Mouse (Mus musculus): ENCODE measurements around the gene Lsm4. TPM values are rescaled to one million over a fixed set of nuclear protein-coding genes. Genes with fewer than 3 reads are reported as not detected.

Gene Lsm4
- polyA plus RNA-seq, 1 experiment from 2014 or later = 155 TPM

GRCm38 (mm10) chr8:70649324-70649723 is 23.7 kb upstream of the Lsm4 start:
- peak overlapping the region; percentile 26 for H3K27ac ChIP-seq (replicated peaks)
- 67% methylated on average over 4 of the region's 4 CpGs for WGBS (ENCODE audit: insufficient replicate concordance)
- H3K4me1 ChIP-seq (replicated peaks) = peaks cover 48% of the 10 kb centered on the region

GRCm38 (mm10) chr8:70650351-70650750 is 22.7 kb upstream of the Lsm4 start:
- WGBS (ENCODE audit: insufficient replicate concordance) = 85% methylated on average over 17 of the region's 17 CpGs
- peaks cover 53% of the 10 kb centered on the region for H3K4me1 ChIP-seq (replicated peaks)
- no peak overlapping the region for H3K4me2 ChIP-seq
- H3K9ac ChIP-seq = no peak overlapping the region
- peaks cover 41% of the 10 kb centered on the region for H3K36me3 ChIP-seq (replicated peaks)
- H3K27ac ChIP-seq (replicated peaks) = no peak overlapping the region
- H3K9me3 ChIP-seq (replicated peaks) = no peaks in the 10 kb centered on the region
- no peak overlapping the region for H3K4me3 ChIP-seq (replicated peaks)
- H3K27me3 ChIP-seq = no peaks in the 10 kb centered on the region
- ATAC-seq (ENCODE audit: insufficient read depth) = no peak

More at GRCm38 (mm10) chr8:70649324-70649723, 23.7 kb upstream of the Lsm4 start:
- Histone ChIP-seq H3K27me3 (no peaks in the 10 kb centered on the region), H3K9ac (no peak overlapping the region), H3K9me3 (replicated peaks) (no peaks in the 10 kb centered on the region), H3K36me3 (replicated peaks) (peaks cover 34% of the 10 kb centered on the region), H3K4me3 (replicated peaks) (no peak overlapping the region), H3K4me2 (no peak overlapping the region)
- peak; percentile 33; the same call in 1 of the 2 replicates for ATAC-seq (ENCODE audit: insufficient read depth)

- Histone ChIP-seq H3K4me2 (no peak overlapping the region), H3K9me3 (replicated peaks) (no peaks in the 10 kb centered on the region), H3K27ac (replicated peaks) (no peak overlapping the region), H3K4me3 (replicated peaks) (no peak overlapping the region), H3K4me1 (replicated peaks) (peaks cover 39% of the 10 kb centered on the region), H3K27me3 (no peaks in the 10 kb centered on the region), H3K9ac (no peak overlapping the region), H3K36me3 (replicated peaks) (peaks cover 57% of the 10 kb centered on the region)
- ATAC-seq (ENCODE audit: insufficient read depth) = no peak
- WGBS (ENCODE audit: insufficient replicate concordance) = 31% methylated on average over 2 of the region's 2 CpGs
Measured at GRCm38 (mm10) chr8:70653226-70653625, 19.8 kb upstream of the Lsm4 start.

GRCm38 (mm10) chr8:70654121-70654520 is 18.9 kb upstream of the Lsm4 start:
- no peak overlapping the region for H3K9ac ChIP-seq
- no peak overlapping the region for H3K4me2 ChIP-seq
- ATAC-seq (ENCODE audit: insufficient read depth) = no peak
- H3K9me3 ChIP-seq (replicated peaks) = no peaks in the 10 kb centered on the region
- H3K4me3 ChIP-seq (replicated peaks) = no peak overlapping the region
- H3K27ac ChIP-seq (replicated peaks) = no peak overlapping the region
- H3K4me1 ChIP-seq (replicated peaks) = peaks cover 39% of the 10 kb centered on the region
- WGBS (ENCODE audit: insufficient replicate concordance) = 31% methylated on average over 1 of the region's 1 CpGs
- H3K27me3 ChIP-seq = no peaks in the 10 kb centered on the region
- peaks cover 57% of the 10 kb centered on the region for H3K36me3 ChIP-seq (replicated peaks)

GRCm38 (mm10) chr8:70655469-70655868 is 17.6 kb upstream of the Lsm4 start:
- 75% methylated on average over 2 of the region's 2 CpGs for WGBS (ENCODE audit: insufficient replicate concordance)
- Histone ChIP-seq H3K4me2 (no peak overlapping the region), H3K27me3 (no peaks in the 10 kb centered on the region), H3K4me1 (replicated peaks) (peaks cover 41% of the 10 kb centered on the region), H3K9me3 (replicated peaks) (no peaks in the 10 kb centered on the region), H3K27ac (replicated peaks) (no peak overlapping the region), H3K9ac (no peak overlapping the region), H3K4me3 (replicated peaks) (no peak overlapping the region), H3K36me3 (replicated peaks) (peaks cover 44% of the 10 kb centered on the region)
- no peak for ATAC-seq (ENCODE audit: insufficient read depth)

GRCm38 (mm10) chr8:70656193-70656790 is 16.8 kb upstream of the Lsm4 start:
- Histone ChIP-seq H3K36me3 (replicated peaks) (peaks cover 36% of the 10 kb centered on the region), H3K9me3 (replicated peaks) (no peaks in the 10 kb centered on the region), H3K4me1 (replicated peaks) (peaks cover 49% of the 10 kb centered on the region), H3K27me3 (no peaks in the 10 kb centered on the region), H3K4me2 (no peak overlapping the region), H3K4me3 (replicated peaks) (no peak overlapping the region), H3K27ac (replicated peaks) (no peak overlapping the region), H3K9ac (no peak overlapping the region)
- ATAC-seq (ENCODE audit: insufficient read depth) = no peak
- 77% methylated on average over 13 of the region's 13 CpGs for WGBS (ENCODE audit: insufficient replicate concordance)

GRCm38 (mm10) chr8:70657214-70657613 is 15.8 kb upstream of the Lsm4 start:
- H3K36me3 ChIP-seq (replicated peaks) = peaks cover 27% of the 10 kb centered on the region; the same call in 1 of the 2 replicates
- no peaks in the 10 kb centered on the region for H3K27me3 ChIP-seq
- H3K27ac ChIP-seq (replicated peaks) = no peak overlapping the region
- H3K4me1 ChIP-seq (replicated peaks) = peaks cover 53% of the 10 kb centered on the region
- H3K9ac ChIP-seq = no peak overlapping the region
- 77% methylated on average over 3 of the region's 3 CpGs for WGBS (ENCODE audit: insufficient replicate concordance)
- no peak overlapping the region for H3K4me3 ChIP-seq (replicated peaks)
- H3K9me3 ChIP-seq (replicated peaks) = no peaks in the 10 kb centered on the region
- no peak for ATAC-seq (ENCODE audit: insufficient read depth)
- H3K4me2 ChIP-seq = no peak overlapping the region

- Histone ChIP-seq H3K4me2 (peak overlapping the region; percentile 89), H3K27ac (replicated peaks) (no peak overlapping the region), H3K9me3 (replicated peaks) (no peaks in the 10 kb centered on the region), H3K36me3 (replicated peaks) (peaks cover 23% of the 10 kb centered on the region; the same call in 1 of the 2 replicates), H3K4me1 (replicated peaks) (peaks cover 53% of the 10 kb centered on the region), H3K27me3 (no peaks in the 10 kb centered on the region), H3K9ac (no peak overlapping the region), H3K4me3 (replicated peaks) (no peak overlapping the region)
- 81% methylated on average over 2 of the region's 2 CpGs for WGBS (ENCODE audit: insufficient replicate concordance)
- no peak for ATAC-seq (ENCODE audit: insufficient read depth)
Measured at GRCm38 (mm10) chr8:70657739-70658138, 15.3 kb upstream of the Lsm4 start.

GRCm38 (mm10) chr8:70658897-70659603 is 14.0 kb upstream of the Lsm4 start:
- Histone ChIP-seq H3K9me3 (replicated peaks) (no peaks in the 10 kb centered on the region), H3K36me3 (replicated peaks) (peaks cover 23% of the 10 kb centered on the region; the same call in 1 of the 2 replicates), H3K4me2 (peak overlapping the region; percentile 89), H3K4me1 (replicated peaks) (peaks cover 52% of the 10 kb centered on the region), H3K27me3 (no peaks in the 10 kb centered on the region), H3K27ac (replicated peaks) (peak overlapping the region; percentile 82), H3K9ac (peak overlapping the region; percentile 83), H3K4me3 (replicated peaks) (peak overlapping the region; percentile 71)
- ATAC-seq (ENCODE audit: insufficient read depth) = peak; percentile 62
- WGBS (ENCODE audit: insufficient replicate concordance) = 2% methylated on average over 31 of the region's 31 CpGs

- Histone ChIP-seq H3K4me3 (replicated peaks) (peak overlapping the region; percentile 71), H3K4me2 (peak overlapping the region; percentile 89), H3K27ac (replicated peaks) (peak overlapping the region; percentile 82), H3K27me3 (no peaks in the 10 kb centered on the region), H3K36me3 (replicated peaks) (peaks cover 20% of the 10 kb centered on the region; the same call in 1 of the 2 replicates), H3K4me1 (replicated peaks) (peaks cover 45% of the 10 kb centered on the region), H3K9ac (peak overlapping the region; percentile 83), H3K9me3 (replicated peaks) (no peaks in the 10 kb centered on the region)
- ATAC-seq (ENCODE audit: insufficient read depth) = peak; percentile 91
- WGBS (ENCODE audit: insufficient replicate concordance) = under 1% methylated on average over 44 of the region's 44 CpGs
Measured at GRCm38 (mm10) chr8:70659604-70660272, 13.3 kb upstream of the Lsm4 start.

GRCm38 (mm10) chr8:70660273-70660725 is 12.7 kb upstream of the Lsm4 start, which contains the start of gene Pgpep1:
TSS of gene Pgpep1 (minus strand) at chr8:70660388.
- 6% methylated on average over 14 of the region's 14 CpGs for WGBS (ENCODE audit: insufficient replicate concordance)
- Histone ChIP-seq H3K36me3 (replicated peaks) (peaks cover 16% of the 10 kb centered on the region; the same call in 1 of the 2 replicates), H3K9ac (peak within 1 kb of the TSS; percentile 83), H3K4me1 (replicated peaks) (peaks cover 46% of the 10 kb centered on the region), H3K4me2 (peak within 1 kb of the TSS; percentile 89), H3K4me3 (replicated peaks) (peak within 1 kb of the TSS; percentile 71), H3K27ac (replicated peaks) (peak within 1 kb of the TSS; percentile 82), H3K9me3 (replicated peaks) (no peaks in the 10 kb centered on the region), H3K27me3 (no peaks in the 10 kb centered on the region)
- ATAC-seq (ENCODE audit: insufficient read depth) = peak; percentile 41
